Mouse (Mus musculus) monocyte, adult 2 months (primary cell): ENCODE measurements around the gene Ccdc105.

Experiments
- DNase-seq, 2 experiments: peaks; one replicate each; pipeline ENCODE4 v3.0.0; 2022; ENCODE audit warnings: low spot score in 2 of 2, low read depth in 1 of 2

Gene Ccdc105

GRCm38 (mm10) chr10:78752452-78753191 lies at the start of gene Ccdc105:
Gene Ccdc105 (minus strand): TSS chr10:78753065.
- no peak for DNase-seq

DNA sequence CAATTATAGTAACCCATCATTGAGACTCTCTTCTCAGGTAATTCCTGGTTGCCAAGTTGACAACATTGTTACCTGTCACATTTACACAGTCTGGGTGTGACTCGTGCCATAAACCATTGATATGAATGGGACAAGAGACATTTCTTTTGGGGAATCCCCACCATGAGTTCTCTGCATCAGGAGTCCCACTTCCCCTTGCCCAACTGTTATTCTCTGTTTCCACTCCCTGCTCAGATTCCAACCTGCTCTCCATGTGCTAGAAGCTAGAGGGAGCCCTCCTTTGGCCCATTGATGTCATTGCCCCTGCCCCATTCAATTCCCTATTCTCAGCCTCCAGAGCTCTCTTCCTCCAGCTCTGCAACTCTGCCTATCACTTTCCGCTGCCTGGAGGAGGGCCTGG lies 48.6 kb upstream of the Ccdc105 start:
- no peak for DNase-seq

- DNase-seq: no peak
These were observed 37.7 kb upstream of the Ccdc105 start for GRCm38 (mm10) chr10:78790561-78790960.

- DNase-seq: no peak
These were observed 34.8 kb upstream of the Ccdc105 start for GRCm38 (mm10) chr10:78787566-78788087.

- no peak for DNase-seq
These were observed 27.3 kb upstream of the Ccdc105 start, which contains the start of gene Slc1a6 for GRCm38 (mm10) chr10:78779981-78780651. Gene Slc1a6 (plus strand): TSS chr10:78780496.

GRCm38 (mm10) chr10:78779527-78779926 lies 26.7 kb upstream of the Ccdc105 start:
- no peak for DNase-seq

DNA sequence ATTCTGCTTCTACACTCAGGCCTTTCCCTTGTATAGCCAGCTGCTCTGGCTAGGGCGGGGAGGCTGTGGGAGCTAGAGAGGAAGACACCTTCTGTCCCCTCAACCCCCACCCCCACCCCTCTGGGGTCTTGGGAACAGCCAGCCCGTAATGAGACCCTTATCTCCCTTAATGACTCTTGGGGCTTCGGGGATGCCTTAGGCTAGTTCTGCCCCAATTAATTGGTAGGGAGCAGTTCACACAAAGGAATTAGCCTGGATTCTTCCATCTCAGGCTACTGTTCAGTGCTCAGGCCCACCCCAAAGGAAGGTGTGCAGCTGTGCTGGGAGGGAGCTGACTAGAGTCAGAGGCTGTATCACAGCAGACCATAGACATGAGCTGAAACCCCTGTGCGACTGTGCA lies 23.0 kb upstream of the Ccdc105 start:
- DNase-seq: no peak

- DNase-seq: no peak
These were observed 12.7 kb upstream of the Ccdc105 start for GRCm38 (mm10) chr10:78765570-78765969.

DNA sequence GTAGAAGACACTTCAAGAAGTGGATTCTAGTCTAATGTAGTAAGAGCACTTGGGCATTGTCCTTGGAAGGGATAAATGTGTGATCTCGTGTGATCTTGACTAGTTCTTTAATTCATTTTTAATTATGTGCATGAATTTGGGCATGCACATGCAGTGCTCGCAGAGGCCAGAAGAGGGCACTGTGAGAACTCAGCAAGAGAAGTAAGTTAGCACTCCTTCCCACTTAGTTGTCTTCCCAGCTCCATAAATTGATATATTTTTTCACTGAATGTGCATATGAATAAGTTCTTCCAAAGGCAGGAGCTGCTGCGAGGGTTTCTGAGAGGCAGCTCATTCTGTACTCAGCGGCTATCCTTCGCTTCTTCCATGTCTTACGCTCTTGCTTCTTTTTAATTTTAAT lies 3.2 kb upstream of the Ccdc105 start:
- DNase-seq: no peak

- DNase-seq: no peak
These were observed 3.9 kb downstream of the Ccdc105 start for GRCm38 (mm10) chr10:78748946-78749345.

GRCm38 (mm10) chr10:78748161-78748560 lies 4.7 kb downstream of the Ccdc105 start:
- DNase-seq: no peak

- no peak for DNase-seq
These were observed 5.7 kb downstream of the Ccdc105 start for GRCm38 (mm10) chr10:78747035-78747721.

DNA sequence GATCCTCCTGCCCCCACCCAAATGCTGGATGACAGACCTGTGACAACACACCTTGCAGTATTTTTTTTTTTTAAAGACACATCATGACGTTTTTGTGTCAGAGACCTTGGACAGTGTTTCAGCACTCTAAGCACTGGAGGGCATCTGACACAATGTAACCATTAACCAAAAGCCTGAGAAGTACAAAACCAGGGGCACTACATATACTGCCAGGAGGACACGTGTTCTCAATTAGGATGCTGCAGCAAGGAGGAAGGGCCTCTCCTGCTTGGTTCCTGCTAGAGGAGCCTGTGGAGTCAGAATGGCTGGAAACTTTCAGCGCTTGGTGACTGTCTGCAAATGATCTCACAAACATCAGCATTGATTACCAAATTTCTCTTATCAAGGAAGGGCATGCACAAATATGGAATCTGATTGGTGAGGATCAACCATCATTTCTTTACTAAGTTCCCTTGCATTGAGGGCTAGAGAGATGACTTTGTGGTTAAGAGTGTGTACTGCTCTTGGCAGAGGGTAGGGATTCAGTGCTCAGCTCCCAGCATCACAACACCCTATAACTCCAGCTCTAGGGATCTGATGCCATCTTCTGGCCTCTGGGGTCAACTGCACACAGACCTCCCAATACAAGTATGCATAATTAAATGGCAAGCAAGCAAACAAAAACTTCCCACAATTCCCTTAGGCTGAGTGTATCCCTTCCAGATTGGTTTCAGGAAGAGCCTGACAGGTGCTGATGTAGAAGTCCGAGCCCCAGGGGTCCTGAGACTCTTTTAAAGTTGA lies 7.2 kb downstream of the Ccdc105 start:
- DNase-seq: no peak

GRCm38 (mm10) chr10:78743721-78744120 lies 9.1 kb downstream of the Ccdc105 start:
- DNase-seq: no peak

GRCm38 (mm10) chr10:78739821-78740220 lies 13.0 kb downstream of the Ccdc105 start:
- no peak for DNase-seq

- DNase-seq: no peak
These were observed 25.0 kb downstream of the Ccdc105 start for GRCm38 (mm10) chr10:78727876-78728275.

- no peak for DNase-seq
These were observed 25.8 kb downstream of the Ccdc105 start for GRCm38 (mm10) chr10:78727035-78727434.

- DNase-seq: no peak
These were observed 29.4 kb downstream of the Ccdc105 start for GRCm38 (mm10) chr10:78723416-78723815.

GRCm38 (mm10) chr10:78722654-78723053 lies 30.2 kb downstream of the Ccdc105 start:
- DNase-seq: no peak

GRCm38 (mm10) chr10:78722036-78722435 lies 30.8 kb downstream of the Ccdc105 start:
- DNase-seq: no peak

GRCm38 (mm10) chr10:78718056-78718455 lies 34.8 kb downstream of the Ccdc105 start, which contains the start of gene Casp14:
Gene Casp14 (minus strand): TSS chr10:78718294.
- DNase-seq: no peak
